Mouse (Mus musculus) limb, embryonic 15.5 days (tissue): ENCODE results near the gene Kmt5c. TPM values are rescaled to one million over a fixed set of nuclear protein-coding genes. Genes with fewer than 3 reads are reported as not detected.

Experiments
- ATAC-seq: fragments of 200-750 bp; cut with Nextera tagmentation; 2 replicates; pipeline ENCODE4 v1.8.0; 2017; ENCODE audit warnings: low read depth, moderate TSS enrichment; ENCODE audit not compliant: insufficient number of reproducible peaks, low FRiP score, low TSS enrichment
- H3K27ac ChIP-seq: fragments of 300-500 bp; sonication (generic); 2 replicates; pipeline ENCODE4 v1.5.1; 2015; ENCODE audit warnings: moderate library complexity, mild to moderate bottlenecking, inconsistent platforms
- H3K27me3 ChIP-seq: fragments of 300-500 bp; sonication (generic); 2 replicates; pipeline ENCODE4 v1.6.1; 2015; ENCODE audit warnings: inconsistent platforms
- H3K36me3 ChIP-seq: fragments of 300-500 bp; sonication (generic); 2 replicates; pipeline ENCODE4 v1.6.1; 2015; ENCODE audit warnings: inconsistent platforms
- H3K4me1 ChIP-seq: fragments of 300-500 bp; sonication (generic); 2 replicates; pipeline ENCODE4 v1.6.1; 2015; ENCODE audit warnings: inconsistent platforms
- H3K4me2 ChIP-seq: fragments of 300-500 bp; sonication (generic); 2 replicates; pipeline ENCODE4 v1.6.1; 2015; ENCODE audit warnings: mild to moderate bottlenecking, inconsistent platforms
- H3K4me3 ChIP-seq: fragments of 300-500 bp; sonication (generic); 2 replicates; pipeline ENCODE4 v1.5.1; 2015; ENCODE audit warnings: mild to moderate bottlenecking, inconsistent platforms
- H3K9ac ChIP-seq: fragments of 300-500 bp; sonication (generic); 2 replicates; pipeline ENCODE4 v1.6.1; 2015; ENCODE audit warnings: inconsistent platforms
- H3K9me3 ChIP-seq: fragments of 300-500 bp; sonication (generic); 2 replicates; pipeline ENCODE4 v1.6.1; 2016; ENCODE audit warnings: inconsistent platforms
- WGBS: fragments of 180-500 bp; shearing (Covaris S2); methylation state at CpG from one replicate; pipeline ENCODE4 v1.1.7; 2015; 5-methylcytosine and 5-hydroxymethylcytosine counted together
- polyA plus RNA-seq: library from polyadenylated mRNA; unstranded; fragments of >200 nt; fragmentation: Nextera tagmentation; extraction: Ambion mirVana; gene quantifications from 2 replicates; pipeline ENCODE4 v1.2.1, GENCODE M21; 2015

Gene Kmt5c
- 46.2 and 50.0 TPM in 2 replicates for polyA plus RNA-seq

- no peaks in the 10 kb centered on the region for H3K27me3 ChIP-seq
- peaks cover 25% of the 10 kb centered on the region for H3K36me3 ChIP-seq
- H3K9ac ChIP-seq = peak within 1 kb of the TSS; percentile 88
- H3K4me3 ChIP-seq = peak within 1 kb of the TSS; percentile 76
- peaks cover 28% of the 10 kb centered on the region for H3K4me1 ChIP-seq
- under 1% methylated on average over 40 of the region's 44 CpGs for WGBS
- H3K4me2 ChIP-seq = peak within 1 kb of the TSS; percentile 76
- peak within 1 kb of the TSS; percentile 93 for H3K27ac ChIP-seq
- H3K9me3 ChIP-seq = no peaks in the 10 kb centered on the region
- peak; percentile 99 for ATAC-seq
These were observed at the start of gene Kmt5c for GRCm38 (mm10) chr7:4739544-4740275. Kmt5c (plus strand) TSS chr7:4740115.

GRCm38 (mm10) chr7:4690387-4690786 lies 49.5 kb upstream of the Kmt5c start, which contains the start of gene Brsk1:
Brsk1 (plus strand) TSS chr7:4690604.
- Histone ChIP-seq H3K36me3 (peaks cover 27% of the 10 kb centered on the region), H3K9me3 (no peaks in the 10 kb centered on the region), H3K4me2 (peak within 1 kb of the TSS; percentile 79), H3K27me3 (no peaks in the 10 kb centered on the region), H3K4me1 (peaks cover 13% of the 10 kb centered on the region), H3K27ac (peak within 1 kb of the TSS; percentile 93), H3K9ac (peak within 1 kb of the TSS; percentile 98), H3K4me3 (peak within 1 kb of the TSS; percentile 69)
- ATAC-seq = peak; percentile 73; the same call in 1 of the 2 replicates
- WGBS = 3% methylated on average over 7 of the region's 18 CpGs

- Histone ChIP-seq H3K27ac (peak overlapping the region; percentile 93), H3K4me2 (peak overlapping the region; percentile 79), H3K4me3 (peak overlapping the region; percentile 69), H3K27me3 (no peaks in the 10 kb centered on the region), H3K9ac (peak overlapping the region; percentile 98), H3K4me1 (peaks cover 13% of the 10 kb centered on the region), H3K36me3 (peaks cover 33% of the 10 kb centered on the region), H3K9me3 (no peaks in the 10 kb centered on the region)
- peak; percentile 56 for ATAC-seq
- WGBS = 3% methylated on average over 24 of the region's 35 CpGs
These were observed 48.8 kb upstream of the Kmt5c start for GRCm38 (mm10) chr7:4690951-4691653.

GRCm38 (mm10) chr7:4693004-4693403 lies 46.9 kb upstream of the Kmt5c start:
- WGBS = 91% methylated on average over 6 of the region's 6 CpGs
- Histone ChIP-seq H3K4me1 (peaks cover 13% of the 10 kb centered on the region), H3K4me3 (no peak overlapping the region), H3K36me3 (peaks cover 46% of the 10 kb centered on the region), H3K9ac (no peak overlapping the region), H3K9me3 (no peaks in the 10 kb centered on the region), H3K4me2 (no peak overlapping the region), H3K27me3 (no peaks in the 10 kb centered on the region), H3K27ac (no peak overlapping the region)
- ATAC-seq = no peak

GRCm38 (mm10) chr7:4702334-4702733 lies 37.6 kb upstream of the Kmt5c start:
- WGBS = 68% methylated on average over 8 of the region's 8 CpGs
- no peaks in the 10 kb centered on the region for H3K4me1 ChIP-seq
- no peak overlapping the region for H3K9ac ChIP-seq
- no peak for ATAC-seq
- H3K4me2 ChIP-seq = no peak overlapping the region
- no peaks in the 10 kb centered on the region for H3K27me3 ChIP-seq
- H3K9me3 ChIP-seq = no peaks in the 10 kb centered on the region
- H3K36me3 ChIP-seq = peaks cover 75% of the 10 kb centered on the region
- no peak overlapping the region for H3K27ac ChIP-seq
- H3K4me3 ChIP-seq = no peak overlapping the region

GRCm38 (mm10) chr7:4703195-4703594 lies 36.7 kb upstream of the Kmt5c start:
- Histone ChIP-seq H3K9me3 (no peaks in the 10 kb centered on the region), H3K27ac (no peak overlapping the region), H3K36me3 (peaks cover 76% of the 10 kb centered on the region), H3K9ac (no peak overlapping the region), H3K4me3 (no peak overlapping the region), H3K4me1 (no peaks in the 10 kb centered on the region), H3K27me3 (no peaks in the 10 kb centered on the region), H3K4me2 (no peak overlapping the region)
- no peak for ATAC-seq
- 93% methylated on average over 7 of the region's 7 CpGs for WGBS

- Histone ChIP-seq H3K4me3 (no peak overlapping the region), H3K36me3 (peaks cover 75% of the 10 kb centered on the region), H3K27me3 (no peaks in the 10 kb centered on the region), H3K4me2 (no peak overlapping the region), H3K27ac (no peak overlapping the region), H3K9me3 (no peaks in the 10 kb centered on the region), H3K9ac (no peak overlapping the region), H3K4me1 (no peaks in the 10 kb centered on the region)
- ATAC-seq = no peak
- WGBS = 47% methylated on average over 18 of the region's 18 CpGs
These were observed 34.8 kb upstream of the Kmt5c start for GRCm38 (mm10) chr7:4705098-4705497.

- Histone ChIP-seq H3K4me2 (no peak overlapping the region), H3K27ac (no peak overlapping the region), H3K4me1 (no peaks in the 10 kb centered on the region), H3K4me3 (no peak overlapping the region), H3K9me3 (no peaks in the 10 kb centered on the region), H3K27me3 (no peaks in the 10 kb centered on the region), H3K36me3 (peaks cover 80% of the 10 kb centered on the region), H3K9ac (no peak overlapping the region)
- WGBS = 87% methylated on average over 3 of the region's 3 CpGs
- no peak for ATAC-seq
These were observed 27.3 kb upstream of the Kmt5c start for GRCm38 (mm10) chr7:4712594-4712993.

GRCm38 (mm10) chr7:4716955-4717354 lies 23.0 kb upstream of the Kmt5c start:
- no peak overlapping the region for H3K9ac ChIP-seq
- no peak overlapping the region for H3K27ac ChIP-seq
- H3K4me2 ChIP-seq = no peak overlapping the region
- no peak for ATAC-seq
- H3K4me1 ChIP-seq = no peaks in the 10 kb centered on the region
- no peaks in the 10 kb centered on the region for H3K27me3 ChIP-seq
- H3K9me3 ChIP-seq = no peaks in the 10 kb centered on the region
- peaks cover 44% of the 10 kb centered on the region for H3K36me3 ChIP-seq
- WGBS = 67% methylated on average over 6 of the region's 6 CpGs
- no peak overlapping the region for H3K4me3 ChIP-seq

GRCm38 (mm10) chr7:4719276-4719675 lies 20.6 kb upstream of the Kmt5c start:
- H3K9ac ChIP-seq = no peak overlapping the region
- WGBS = 92% methylated on average over 3 of the region's 3 CpGs
- no peak overlapping the region for H3K4me3 ChIP-seq

GRCm38 (mm10) chr7:4723508-4723907 lies 16.4 kb upstream of the Kmt5c start:
- peak overlapping the region; percentile 30 for H3K4me3 ChIP-seq
- no peaks in the 10 kb centered on the region for H3K36me3 ChIP-seq
- H3K9ac ChIP-seq = 0 out of 2 replicates have a peak overlapping the region, but pooled peaks have one; percentile 14
- ATAC-seq = no peak
- H3K27me3 ChIP-seq = no peaks in the 10 kb centered on the region
- no peaks in the 10 kb centered on the region for H3K9me3 ChIP-seq
- H3K27ac ChIP-seq = no peak overlapping the region
- H3K4me2 ChIP-seq = peak overlapping the region; percentile 46
- H3K4me1 ChIP-seq = 0 out of 2 replicates have a peak, but pooled peaks cover 5% of the 10 kb centered on the region
- 33% methylated on average over 12 of the region's 12 CpGs for WGBS

More at GRCm38 (mm10) chr7:4719276-4719675, 20.6 kb upstream of the Kmt5c start:
- peaks cover 22% of the 10 kb centered on the region for H3K36me3 ChIP-seq
- no peak overlapping the region for H3K27ac ChIP-seq
- no peak overlapping the region for H3K4me2 ChIP-seq
- H3K4me1 ChIP-seq = 0 out of 2 replicates have a peak, but pooled peaks cover 5% of the 10 kb centered on the region
- H3K27me3 ChIP-seq = no peaks in the 10 kb centered on the region
- no peak for ATAC-seq
- no peaks in the 10 kb centered on the region for H3K9me3 ChIP-seq

- no peak overlapping the region for H3K27ac ChIP-seq
- 0 out of 2 replicates have a peak, but pooled peaks cover 5% of the 10 kb centered on the region for H3K4me1 ChIP-seq
- H3K4me3 ChIP-seq = no peak overlapping the region
- WGBS = 56% methylated on average over 3 of the region's 3 CpGs
- H3K4me2 ChIP-seq = no peak overlapping the region
- no peaks in the 10 kb centered on the region for H3K36me3 ChIP-seq
- no peaks in the 10 kb centered on the region for H3K9me3 ChIP-seq
- H3K27me3 ChIP-seq = no peaks in the 10 kb centered on the region
- H3K9ac ChIP-seq = no peak overlapping the region
- no peak for ATAC-seq
These were observed 15.6 kb upstream of the Kmt5c start for GRCm38 (mm10) chr7:4724359-4724758.
